Comparison of ENCODE assay signal across 1 mouse cellular context in the genomic region with DNA sequence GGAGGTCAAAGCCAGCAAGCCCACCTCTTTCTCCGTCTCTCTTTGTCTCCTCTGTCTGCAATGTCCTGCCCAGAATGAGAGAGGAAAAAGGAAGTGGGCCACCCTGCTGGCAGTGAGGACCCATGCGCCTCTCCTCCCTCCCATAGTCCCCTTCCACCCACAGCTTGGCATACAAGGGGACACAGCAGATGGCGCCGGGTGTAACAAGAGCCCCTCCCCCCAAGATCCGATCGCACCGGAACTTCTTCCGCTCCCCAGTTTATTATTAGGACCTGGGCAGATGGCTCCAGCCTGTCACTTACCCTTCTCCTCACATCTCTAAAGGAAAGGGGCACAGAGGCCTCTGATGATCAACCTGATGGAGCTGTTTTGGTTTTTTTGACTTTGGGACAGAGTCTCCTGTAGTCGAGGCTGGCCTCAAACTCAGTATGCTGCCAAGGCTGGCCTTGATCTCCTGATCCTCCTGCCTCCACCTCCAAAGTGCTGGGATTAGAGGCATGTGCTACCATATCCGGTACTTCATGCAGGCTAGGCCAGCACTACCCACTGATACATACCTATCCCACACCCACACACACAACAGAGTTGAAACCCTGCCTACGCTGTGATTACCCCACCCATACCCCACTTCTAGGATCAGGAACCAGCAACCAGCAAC.
TF ChIP-seq lines count a peak whose summit lies in the region.

No protein-coding gene starts in this region.

TF ChIP-seq in MEL, 35 proteins besides CTCF, POLR2A, EP300 and RAD21 (continued from another document):
- no peak for TF ChIP-seq MEF2A (IDR thresholded peaks at IDR 0.05; ENCODE audit: extremely low read depth, insufficient replicate concordance, low read depth, low read length, poor library complexity, severe bottlenecking)
- no peak for TF ChIP-seq MAZ (IDR thresholded peaks at IDR 0.05; ENCODE audit: low read depth, low read length)
- no peak; the same call in 1 of the 2 replicates for TF ChIP-seq KAT2A (conservative IDR thresholded peaks at IDR 0.05; ENCODE audit: low read depth, low read length)
- no peak for TF ChIP-seq ZKSCAN1 (IDR thresholded peaks at IDR 0.05; ENCODE audit: low read depth, low read length)
- 0 out of 2 replicates have a peak, but pooled peaks have one; percentile 11 for TF ChIP-seq TBP (IDR thresholded peaks at IDR 0.05; ENCODE audit: low read depth, low read length)
- no peak for TF ChIP-seq NRF1 (IDR thresholded peaks at IDR 0.05; ENCODE audit: insufficient read depth, low read depth, low read length, poor library complexity, severe bottlenecking)
- no peak for TF ChIP-seq GATA1 (IDR thresholded peaks at IDR 0.05; ENCODE audit: low read depth, low read length)
- no peak for TF ChIP-seq POLR2AphosphoS2 (IDR thresholded peaks at IDR 0.05; ENCODE audit: low read length)
- no peak for TF ChIP-seq ZC3H11A (IDR thresholded peaks at IDR 0.05; ENCODE audit: low read depth, low read length)
- no peak for TF ChIP-seq POLR2AphosphoS5 (IDR thresholded peaks at IDR 0.05; ENCODE audit: borderline replicate concordance, low read depth, low read length)
- TF ChIP-seq JUND (IDR thresholded peaks at IDR 0.05; ENCODE audit: low read depth, low read length): no peak
- TF ChIP-seq UBTF (IDR thresholded peaks at IDR 0.05; ENCODE audit: borderline replicate concordance, insufficient read depth, low read depth, low read length): no peak
- no peak for TF ChIP-seq BHLHE40 (IDR thresholded peaks at IDR 0.05; ENCODE audit: borderline replicate concordance, low read depth, low read length)
- 0 out of 2 replicates have a peak, but pooled peaks have one; percentile 9 for TF ChIP-seq CHD2 (IDR thresholded peaks at IDR 0.05; ENCODE audit: low read length)
- TF ChIP-seq MAFK (IDR thresholded peaks at IDR 0.05; ENCODE audit: borderline replicate concordance, low read depth, low read length): no peak
- TF ChIP-seq GABPA (IDR thresholded peaks at IDR 0.05; ENCODE audit: low read depth, low read length): no peak
- 0 out of 2 replicates have a peak, but pooled peaks have one; percentile 14 for TF ChIP-seq USF1 (IDR thresholded peaks at IDR 0.05; ENCODE audit: low read depth, low read length)
- TF ChIP-seq SIN3A (IDR thresholded peaks at IDR 0.05; ENCODE audit: low read length): no peak
- no peak for TF ChIP-seq E2F4 (IDR thresholded peaks at IDR 0.05; ENCODE audit: borderline replicate concordance, low read depth, low read length)
